Mouse (Mus musculus) stomach, embryonic 14.5 days (tissue): ENCODE results near the gene Hdac9. TPM values are rescaled to one million over a fixed set of nuclear protein-coding genes. Genes with fewer than 3 reads are reported as not detected.

Source experiments
- ATAC-seq: fragments of 200-750 bp; cut with Nextera tagmentation; 2 replicates; pipeline ENCODE4 v1.8.0; 2017; ENCODE audit warnings: low read depth, moderate TSS enrichment; ENCODE audit not compliant: insufficient number of reproducible peaks, insufficient read depth, low FRiP score
- H3K27ac ChIP-seq: fragments of 300-500 bp; sonication (generic); 2 replicates; pipeline ENCODE4 v1.5.1; 2014; ENCODE audit warnings: mild to moderate bottlenecking, low read length, moderate library complexity, mixed read lengths
- H3K27me3 ChIP-seq: fragments of 300-500 bp; sonication (generic); 2 replicates; pipeline ENCODE4 v1.6.1; 2014; ENCODE audit warnings: low read length, control low read depth, mixed read lengths; ENCODE audit not compliant: control insufficient read depth, insufficient read depth
- H3K36me3 ChIP-seq: fragments of 300-500 bp; sonication (generic); 2 replicates; pipeline ENCODE4 v1.6.1; 2014; ENCODE audit warnings: mild to moderate bottlenecking, control low read depth, low read length, moderate library complexity, mixed read lengths; ENCODE audit not compliant: control insufficient read depth, insufficient read depth
- H3K4me1 ChIP-seq: fragments of 300-500 bp; sonication (generic); 2 replicates; pipeline ENCODE4 v1.6.1; 2014; ENCODE audit warnings: low read length, control low read depth, mixed read lengths; ENCODE audit not compliant: control insufficient read depth, insufficient read depth
- H3K4me2 ChIP-seq: fragments of 300-500 bp; sonication (generic); replicated peaks from 2 replicates; pipeline ENCODE4 v1.6.1; 2014; ENCODE audit warnings: low read depth, low read length, control low read depth
- H3K4me3 ChIP-seq: fragments of 300-500 bp; sonication (generic); 2 replicates; pipeline ENCODE4 v1.5.1; 2014; ENCODE audit warnings: low read depth, low read length, control low read depth
- H3K9ac ChIP-seq: fragments of 300-500 bp; sonication (generic); replicated peaks from 2 replicates; pipeline ENCODE4 v1.6.1; 2014; ENCODE audit warnings: low read depth, mild to moderate bottlenecking, control low read depth, low read length, moderate library complexity, mixed read lengths
- H3K9me3 ChIP-seq: fragments of 300-500 bp; sonication (generic); 2 replicates; pipeline ENCODE4 v1.6.1; 2016; ENCODE audit warnings: low read depth, low read length, control low read depth; ENCODE audit not compliant: control insufficient read depth
- WGBS: fragments of 180-500 bp; shearing (Covaris S2); extraction: QIAGEN DNeasy Blood & Tissue Kit; methylation state at CpG from one replicate; pipeline ENCODE4 v1.1.7; 2014; 5-methylcytosine and 5-hydroxymethylcytosine counted together
- polyA plus RNA-seq: library from polyadenylated mRNA; unstranded; fragments of >200 nt; fragmentation: Nextera tagmentation; extraction: Ambion mirVana; gene quantifications from 2 replicates; pipeline ENCODE4 v1.2.1, GENCODE M21; 2014

Hdac9 gene
- polyA plus RNA-seq, 1 experiment from 2014 or later: 6.9 TPM

- Histone ChIP-seq H3K27me3 (no peaks in the 10 kb centered on the region), H3K27ac (no peak overlapping the region; the same call in 1 of the 2 replicates), H3K9me3 (no peaks in the 10 kb centered on the region), H3K4me2 (no peak overlapping the region), H3K36me3 (no peaks in the 10 kb centered on the region), H3K4me3 (no peak overlapping the region), H3K4me1 (no peaks in the 10 kb centered on the region), H3K9ac (no peak overlapping the region)
- no peak for ATAC-seq
- 65% methylated on average over 1 of the region's 1 CpGs for WGBS
These were observed 667.7 kb downstream of the Hdac9 start for GRCm38 (mm10) chr12:34249160-34249559.

GRCm38 (mm10) chr12:34248193-34249121 is 668.4 kb downstream of the Hdac9 start:
- H3K4me1 ChIP-seq: no peaks in the 10 kb centered on the region
- WGBS: 66% methylated on average over 18 of the region's 18 CpGs
- H3K9ac ChIP-seq: no peak overlapping the region
- no peaks in the 10 kb centered on the region for H3K9me3 ChIP-seq
- H3K4me2 ChIP-seq: no peak overlapping the region
- H3K4me3 ChIP-seq: no peak overlapping the region
- no peaks in the 10 kb centered on the region for H3K36me3 ChIP-seq
- no peaks in the 10 kb centered on the region for H3K27me3 ChIP-seq
- H3K27ac ChIP-seq: peak overlapping the region; percentile 27; the same call in 1 of the 2 replicates
- no peak for ATAC-seq

GRCm38 (mm10) chr12:34238796-34239195 is 678.1 kb downstream of the Hdac9 start:
- Histone ChIP-seq H3K36me3 (no peaks in the 10 kb centered on the region), H3K27me3 (no peaks in the 10 kb centered on the region), H3K4me2 (no peak overlapping the region), H3K27ac (no peak overlapping the region), H3K9me3 (no peaks in the 10 kb centered on the region), H3K4me1 (no peaks in the 10 kb centered on the region), H3K4me3 (no peak overlapping the region), H3K9ac (no peak overlapping the region)
- no peak for ATAC-seq
- WGBS: 87% methylated on average over 3 of the region's 3 CpGs

- H3K27ac ChIP-seq: no peak overlapping the region
- ATAC-seq: no peak
- H3K4me1 ChIP-seq: no peaks in the 10 kb centered on the region
- WGBS: 75% methylated on average over 4 of the region's 4 CpGs
- H3K4me2 ChIP-seq: no peak overlapping the region
- H3K4me3 ChIP-seq: no peak overlapping the region
- H3K9ac ChIP-seq: no peak overlapping the region
- H3K27me3 ChIP-seq: no peaks in the 10 kb centered on the region
- no peaks in the 10 kb centered on the region for H3K36me3 ChIP-seq
- no peaks in the 10 kb centered on the region for H3K9me3 ChIP-seq
These were observed 685.2 kb downstream of the Hdac9 start for GRCm38 (mm10) chr12:34231621-34232150.

GRCm38 (mm10) chr12:34224505-34224904 is 692.4 kb downstream of the Hdac9 start:
- no peak overlapping the region for H3K4me2 ChIP-seq
- no peaks in the 10 kb centered on the region for H3K27me3 ChIP-seq
- no peak overlapping the region for H3K9ac ChIP-seq
- H3K4me3 ChIP-seq: no peak overlapping the region
- H3K9me3 ChIP-seq: no peaks in the 10 kb centered on the region
- WGBS: 37% methylated on average over 2 of the region's 2 CpGs
- no peak for ATAC-seq
- H3K4me1 ChIP-seq: no peaks in the 10 kb centered on the region
- H3K36me3 ChIP-seq: no peaks in the 10 kb centered on the region
- H3K27ac ChIP-seq: no peak overlapping the region

- ATAC-seq: no peak
- WGBS: 63% methylated on average over 9 of the region's 9 CpGs
These were observed 695.9 kb downstream of the Hdac9 start for GRCm38 (mm10) chr12:34221014-34221413.

GRCm38 (mm10) chr12:34220051-34220926 is 696.6 kb downstream of the Hdac9 start:
- H3K9me3 ChIP-seq: no peaks in the 10 kb centered on the region
- H3K27me3 ChIP-seq: no peaks in the 10 kb centered on the region
- WGBS: 46% methylated on average over 9 of the region's 9 CpGs
- H3K4me3 ChIP-seq: no peak overlapping the region
- no peaks in the 10 kb centered on the region for H3K36me3 ChIP-seq
- ATAC-seq: no peak
- H3K4me2 ChIP-seq: no peak overlapping the region
- H3K4me1 ChIP-seq: no peaks in the 10 kb centered on the region
- no peak overlapping the region for H3K27ac ChIP-seq
- H3K9ac ChIP-seq: no peak overlapping the region

More at GRCm38 (mm10) chr12:34221014-34221413, 695.9 kb downstream of the Hdac9 start:
- H3K27me3 ChIP-seq: no peaks in the 10 kb centered on the region
- no peaks in the 10 kb centered on the region for H3K9me3 ChIP-seq
- H3K36me3 ChIP-seq: no peaks in the 10 kb centered on the region
- H3K4me3 ChIP-seq: no peak overlapping the region
- no peak overlapping the region for H3K27ac ChIP-seq
- no peak overlapping the region for H3K4me2 ChIP-seq
- no peaks in the 10 kb centered on the region for H3K4me1 ChIP-seq
- no peak overlapping the region for H3K9ac ChIP-seq

- Histone ChIP-seq H3K27me3 (no peaks in the 10 kb centered on the region), H3K4me1 (no peaks in the 10 kb centered on the region), H3K4me3 (no peak overlapping the region), H3K9me3 (no peaks in the 10 kb centered on the region), H3K9ac (no peak overlapping the region), H3K27ac (no peak overlapping the region), H3K4me2 (no peak overlapping the region), H3K36me3 (no peaks in the 10 kb centered on the region)
- WGBS: 86% methylated on average over 2 of the region's 2 CpGs
- ATAC-seq: no peak
These were observed 698.3 kb downstream of the Hdac9 start for GRCm38 (mm10) chr12:34218561-34218960.
